Mouse (Mus musculus) heart, adult 2 months (tissue): ENCODE measurements at regions not wholly inside any gene's neighbourhood (a gene's known extent, or its start where the extent isn't known, plus 50 kb on each side); places are given as distances from the start of the nearest gene placed in this dataset.

Experiments
- CTCF ChIP-seq: fragments of 200-600 bp; IDR thresholded peaks from 2 replicates; pipeline ENCODE4 v1.8.1; 2022; ENCODE audit warnings: antibody characterized with exemption, mild to moderate bottlenecking, moderate library complexity
- POLR2A ChIP-seq: fragments of 200-500 bp; IDR thresholded peaks from 2 replicates; pipeline ENCODE4 v1.6.1; 2011; ENCODE audit warnings: mild to moderate bottlenecking, low read depth, low read length, control low read depth; ENCODE audit not compliant: insufficient read depth

- TF ChIP-seq CTCF (no peak), POLR2A (no peak)
Observed at GRCm38 (mm10) chr3:133722550-133723290, 177.8 kb upstream of the Tet2 start.
